Mouse (Mus musculus) adrenal gland, postnatal 0 days (tissue): ENCODE results near the gene Serpinb1a. TPM values are rescaled to one million over a fixed set of nuclear protein-coding genes. Genes with fewer than 3 reads are reported as not detected.

Experiments
- polyA plus RNA-seq: library from polyadenylated mRNA; unstranded; fragments of >200 nt; fragmentation: Nextera tagmentation; extraction: Ambion mirVana; gene quantifications from 2 replicates; pipeline ENCODE4 v1.2.1, GENCODE M21; 2015

Serpinb1a gene
- 32.0 and 46.1 TPM in 2 replicates for polyA plus RNA-seq

GRCm38 (mm10) chr13:32850668-32851404 lies at the start of gene Serpinb1a:
Gene Serpinb1a, minus strand, starts transcription at chr13:32851185.

GRCm38 (mm10) chr13:32898111-32898510 lies 47.1 kb upstream of the Serpinb1a start, which contains the start of gene Serpinb1c:
Gene Serpinb1c, minus strand, starts transcription at chr13:32898211.

GRCm38 (mm10) chr13:32802259-32803081 lies 48.5 kb downstream of the Serpinb1a start, which contains the start of gene D930007J09Rik:
Gene D930007J09Rik, minus strand, starts transcription at chr13:32802849.

GRCm38 (mm10) chr13:32801693-32802221 lies 49.2 kb downstream of the Serpinb1a start, which contains the start of gene Wrnip1:
Gene Wrnip1, plus strand, starts transcription at chr13:32802038.

Other genes with a start within 250 kb of the Serpinb1a start
- gene Mylk4, start 67.2 kb downstream of the Serpinb1a start, polyA plus RNA-seq: 0.08 and 0.16 TPM in 2 replicates
- gene Wrnip1, start 49.1 kb downstream of the Serpinb1a start, polyA plus RNA-seq: 25.3 and 37.0 TPM in 2 replicates
- not detected in 2 replicates for gene D930007J09Rik, start 48.3 kb downstream of the Serpinb1a start, polyA plus RNA-seq
- gene Serpinb1c, start 47.0 kb upstream of the Serpinb1a start, polyA plus RNA-seq: not detected in 2 replicates
- gene Serpinb6b, start 114.0 kb upstream of the Serpinb1a start, polyA plus RNA-seq: 50.7 and 72.7 TPM in 2 replicates
- gene Serpinb9, start 152.1 kb upstream of the Serpinb1a start, polyA plus RNA-seq: 12.1 and 15.6 TPM in 2 replicates
- gene Serpinb9b, start 176.2 kb upstream of the Serpinb1a start, polyA plus RNA-seq: 0.13 and 0.47 TPM in 2 replicates
- 0.92 and 1.1 TPM in 2 replicates for gene Serpinb1b, start 227.4 kb upstream of the Serpinb1a start, polyA plus RNA-seq